Mouse (Mus musculus) bone marrow, adult 2 months (tissue): ENCODE data around the gene Il12b.
"Not testable (repeated sequence)": the region's sequence is repeated elsewhere in the genome, so short reads cannot be mapped to it uniquely, and the experiment has no call there.

Experiments
- CTCF ChIP-seq: fragments of 200-500 bp; IDR thresholded peaks from 2 replicates; pipeline ENCODE4 v1.5.1; 2011; ENCODE audit warnings: low read length, control low read depth; ENCODE audit not compliant: control insufficient read depth, insufficient read depth
- POLR2A ChIP-seq: fragments of 200-500 bp; IDR thresholded peaks from 2 replicates; pipeline ENCODE4 v1.6.1; 2011; ENCODE audit warnings: low read depth, mild to moderate bottlenecking, control low read depth, low read length, borderline replicate concordance; ENCODE audit not compliant: control insufficient read depth

DNA sequence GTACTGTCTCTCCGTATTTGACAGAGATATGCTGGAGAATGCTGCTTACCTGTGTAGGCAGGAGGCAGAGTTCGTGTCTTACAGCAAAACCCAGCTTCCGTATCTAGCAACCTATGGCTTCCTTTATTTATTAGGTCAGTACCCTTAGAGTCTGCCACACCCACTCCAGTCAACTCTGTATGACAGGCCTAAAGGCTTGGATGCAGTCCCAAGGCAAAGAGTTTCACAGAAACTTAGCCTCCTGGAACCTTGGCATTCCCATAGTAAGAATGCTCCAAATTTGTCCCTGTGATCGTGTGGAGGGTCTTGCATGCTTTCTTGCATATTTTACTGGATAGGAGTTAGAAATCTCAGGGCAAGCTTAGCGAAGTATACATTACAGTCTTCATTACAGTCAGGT is 52.2 kb downstream of the Il12b start:
- not testable (repeated sequence) for TF ChIP-seq CTCF, POLR2A
